Mouse (Mus musculus): ENCODE measurements around the gene Smlr1. TPM values are rescaled to one million over a fixed set of nuclear protein-coding genes. Genes with fewer than 3 reads are reported as not detected.

The Smlr1 gene
- total RNA-seq, 2 experiments from 2014 or later = not detected

GRCm38 (mm10) chr10:25499323-25500071 is 36.6 kb downstream of the Smlr1 start:
- DNase-seq = no peak

- DNase-seq = peak; percentile 83
Measured at GRCm38 (mm10) chr10:25488456-25488855, 47.6 kb downstream of the Smlr1 start.

GRCm38 (mm10) chr10:25482791-25483190 is 53.3 kb downstream of the Smlr1 start:
- no peak for DNase-seq

DNA sequence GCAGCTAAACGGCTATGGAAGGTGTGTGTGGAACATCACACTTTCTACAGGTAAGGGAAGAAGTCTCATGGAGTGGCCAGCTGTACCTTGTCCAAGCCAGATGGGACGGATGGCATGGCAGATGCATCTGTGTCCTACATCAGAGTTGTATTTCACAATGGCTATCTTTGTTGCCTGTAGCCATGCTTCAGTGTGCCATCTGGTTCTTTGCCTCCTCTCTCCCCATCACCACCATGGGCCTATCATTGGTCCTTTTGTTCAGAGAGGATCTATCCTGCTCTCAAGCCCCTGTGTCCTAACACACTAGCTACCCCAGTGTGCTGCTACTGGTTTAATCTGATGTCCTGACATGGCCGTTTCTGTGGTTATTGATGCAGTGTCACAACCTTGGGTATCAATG is 56.4 kb downstream of the Smlr1 start:
- DNase-seq = no peak

Other genes with a start within 250 kb of the Smlr1 start
- 10 to 100 TPM; 48.1 to 52.5 TPM for gene Akap7, start 228.4 kb downstream of the Smlr1 start, total RNA-seq (2021)
- gene Epb41l2, start 176.5 kb downstream of the Smlr1 start, total RNA-seq (2021) = 10 to 100 TPM; 90.5 to 91.5 TPM